Mouse (Mus musculus): ENCODE results near the gene Klk1b1. TPM values are rescaled to one million over a fixed set of nuclear protein-coding genes. Genes with fewer than 3 reads are reported as not detected.

Gene Klk1b1
- polyA plus RNA-seq, 1 experiment, result not detected

- no peaks in the 10 kb centered on the region for H3K27me3 ChIP-seq (ENCODE audit: control insufficient read depth, insufficient read depth, insufficient read length)
- no peak overlapping the region for H3K4me3 ChIP-seq (ENCODE audit: insufficient read depth, poor library complexity, severe bottlenecking)
- H3ac ChIP-seq (ENCODE audit: control insufficient read depth, insufficient read length, low read depth), result no peak overlapping the region
- TF ChIP-seq MAX (IDR thresholded peaks at IDR 0.05), result no peak
- TF ChIP-seq CEBPB (IDR thresholded peaks at IDR 0.05; ENCODE audit: low read depth), result no peak
- TF ChIP-seq FOSL1 (IDR thresholded peaks at IDR 0.05; ENCODE audit: insufficient read depth, low read length, poor library complexity, severe bottlenecking), result no peak
- TF ChIP-seq MYOG (IDR thresholded peaks at IDR 0.05; ENCODE audit: control insufficient read depth, extremely low read depth, insufficient read length), result no peak
- TF ChIP-seq CTCF (IDR thresholded peaks at IDR 0.05; ENCODE audit: control insufficient read depth, insufficient read depth, insufficient read length), result no peak
- no peak for TF ChIP-seq USF1 (IDR thresholded peaks at IDR 0.05; ENCODE audit: low read depth)
- no peak for TF ChIP-seq MYOD1 (IDR thresholded peaks at IDR 0.05; ENCODE audit: control insufficient read depth, insufficient read length, low read depth)
- H3K36me3 ChIP-seq (ENCODE audit: control insufficient read depth, insufficient read depth), result no peaks in the 10 kb centered on the region
- H3K79me3 ChIP-seq (ENCODE audit: low read depth), result no peaks in the 10 kb centered on the region
- H3K79me2 ChIP-seq (ENCODE audit: control insufficient read depth, insufficient read depth), result no peaks in the 10 kb centered on the region
Observed at GRCm38 (mm10) chr7:43921941-43922340, 44.6 kb upstream of the Klk1b1 start.

DNA sequence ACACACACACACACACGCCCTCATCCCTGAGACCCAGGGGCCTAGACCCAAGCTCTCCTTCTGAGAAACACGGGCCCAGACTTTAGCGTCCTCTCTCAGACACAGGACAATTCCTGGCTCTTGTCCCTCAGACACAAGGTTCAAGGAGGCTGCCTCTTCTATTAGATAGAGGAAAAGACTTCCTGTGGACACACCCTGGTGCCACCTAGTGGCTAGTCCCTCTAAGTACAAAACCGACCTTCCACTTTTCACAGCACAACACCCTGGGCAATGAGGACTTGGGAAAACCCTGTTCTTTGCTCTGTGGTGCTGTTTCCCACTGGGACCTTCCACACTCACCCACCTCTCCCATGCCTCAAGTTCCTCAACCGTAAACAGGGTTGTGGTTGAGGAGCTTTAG is 40.6 kb upstream of the Klk1b1 start:
- Histone ChIP-seq H3K79me3 (ENCODE audit: low read depth) (no peaks in the 10 kb centered on the region), H3K4me3 (ENCODE audit: insufficient read depth, poor library complexity, severe bottlenecking) (no peak overlapping the region), H3K79me2 (ENCODE audit: control insufficient read depth, insufficient read depth) (no peaks in the 10 kb centered on the region), H3K36me3 (ENCODE audit: control insufficient read depth, insufficient read depth) (no peaks in the 10 kb centered on the region), H3ac (ENCODE audit: control insufficient read depth, insufficient read length, low read depth) (no peak overlapping the region), H3K27me3 (ENCODE audit: control insufficient read depth, insufficient read depth, insufficient read length) (no peaks in the 10 kb centered on the region)
- TF ChIP-seq CTCF (IDR thresholded peaks at IDR 0.05; ENCODE audit: control insufficient read depth, insufficient read depth, insufficient read length) (no peak), USF1 (IDR thresholded peaks at IDR 0.05; ENCODE audit: low read depth) (no peak), FOSL1 (IDR thresholded peaks at IDR 0.05; ENCODE audit: insufficient read depth, low read length, poor library complexity, severe bottlenecking) (no peak), CEBPB (IDR thresholded peaks at IDR 0.05; ENCODE audit: low read depth) (no peak), MYOG (IDR thresholded peaks at IDR 0.05; ENCODE audit: control insufficient read depth, extremely low read depth, insufficient read length) (no peak), MYOD1 (IDR thresholded peaks at IDR 0.05; ENCODE audit: control insufficient read depth, insufficient read length, low read depth) (no peak), MAX (IDR thresholded peaks at IDR 0.05) (no peak)

DNA sequence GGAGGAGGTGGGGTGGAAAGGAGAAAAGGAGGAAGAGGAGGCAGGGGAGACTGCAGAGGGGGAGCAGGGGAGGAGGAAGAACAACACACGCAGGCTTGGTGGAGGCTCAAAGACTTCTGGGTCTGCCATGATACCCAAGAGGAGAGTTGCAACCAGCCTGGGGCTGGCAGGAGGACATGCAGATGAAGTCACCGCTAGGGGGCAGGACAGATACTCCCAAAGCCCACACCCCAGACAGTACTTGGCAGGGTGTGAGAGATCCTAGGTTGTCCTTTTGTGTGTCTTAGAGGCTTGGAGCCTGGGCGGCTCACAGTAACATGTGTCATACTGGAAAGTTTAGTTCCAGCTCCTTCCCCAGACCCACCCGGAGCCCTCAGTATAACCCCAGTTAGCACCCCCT is 38.0 kb upstream of the Klk1b1 start:
- no peak overlapping the region for H3ac ChIP-seq (ENCODE audit: control insufficient read depth, insufficient read length, low read depth)
- no peaks in the 10 kb centered on the region for H3K79me3 ChIP-seq (ENCODE audit: low read depth)
- no peaks in the 10 kb centered on the region for H3K79me2 ChIP-seq (ENCODE audit: control insufficient read depth, insufficient read depth)
- H3K4me3 ChIP-seq (ENCODE audit: insufficient read depth, poor library complexity, severe bottlenecking), result no peak overlapping the region
- no peaks in the 10 kb centered on the region for H3K27me3 ChIP-seq (ENCODE audit: control insufficient read depth, insufficient read depth, insufficient read length)
- TF ChIP-seq MYOD1 (IDR thresholded peaks at IDR 0.05; ENCODE audit: control insufficient read depth, insufficient read length, low read depth) (no peak), CTCF (IDR thresholded peaks at IDR 0.05; ENCODE audit: control insufficient read depth, insufficient read depth, insufficient read length) (no peak), CEBPB (IDR thresholded peaks at IDR 0.05; ENCODE audit: low read depth) (no peak), FOSL1 (IDR thresholded peaks at IDR 0.05; ENCODE audit: insufficient read depth, low read length, poor library complexity, severe bottlenecking) (no peak), MYOG (IDR thresholded peaks at IDR 0.05; ENCODE audit: control insufficient read depth, extremely low read depth, insufficient read length) (no peak), MAX (IDR thresholded peaks at IDR 0.05) (no peak), USF1 (IDR thresholded peaks at IDR 0.05; ENCODE audit: low read depth) (no peak)
- no peaks in the 10 kb centered on the region for H3K36me3 ChIP-seq (ENCODE audit: control insufficient read depth, insufficient read depth)

GRCm38 (mm10) chr7:43932337-43932736 is 34.2 kb upstream of the Klk1b1 start:
- no peak overlapping the region for H3ac ChIP-seq (ENCODE audit: control insufficient read depth, insufficient read length, low read depth)
- H3K79me3 ChIP-seq (ENCODE audit: low read depth), result no peaks in the 10 kb centered on the region
- no peaks in the 10 kb centered on the region for H3K27me3 ChIP-seq (ENCODE audit: control insufficient read depth, insufficient read depth, insufficient read length)
- H3K79me2 ChIP-seq (ENCODE audit: control insufficient read depth, insufficient read depth), result no peaks in the 10 kb centered on the region
- H3K36me3 ChIP-seq (ENCODE audit: control insufficient read depth, insufficient read depth), result no peaks in the 10 kb centered on the region
- TF ChIP-seq CTCF (IDR thresholded peaks at IDR 0.05; ENCODE audit: control insufficient read depth, insufficient read depth, insufficient read length) (no peak), MAX (IDR thresholded peaks at IDR 0.05) (no peak), USF1 (IDR thresholded peaks at IDR 0.05; ENCODE audit: low read depth) (no peak), FOSL1 (IDR thresholded peaks at IDR 0.05; ENCODE audit: insufficient read depth, low read length, poor library complexity, severe bottlenecking) (no peak), MYOG (IDR thresholded peaks at IDR 0.05; ENCODE audit: control insufficient read depth, extremely low read depth, insufficient read length) (no peak), MYOD1 (IDR thresholded peaks at IDR 0.05; ENCODE audit: control insufficient read depth, insufficient read length, low read depth) (no peak), CEBPB (IDR thresholded peaks at IDR 0.05; ENCODE audit: low read depth) (no peak)
- no peak overlapping the region for H3K4me3 ChIP-seq (ENCODE audit: insufficient read depth, poor library complexity, severe bottlenecking)

GRCm38 (mm10) chr7:43933440-43933839 is 33.1 kb upstream of the Klk1b1 start, which contains the start of gene Klk15:
Gene Klk15, plus strand, starts transcription at chr7:43933740.
- no peaks in the 10 kb centered on the region for H3K79me2 ChIP-seq (ENCODE audit: control insufficient read depth, insufficient read depth)
- no peak within 1 kb of the TSS for H3ac ChIP-seq (ENCODE audit: control insufficient read depth, insufficient read length, low read depth)
- TF ChIP-seq MYOD1 (IDR thresholded peaks at IDR 0.05; ENCODE audit: control insufficient read depth, insufficient read length, low read depth) (no peak), MAX (IDR thresholded peaks at IDR 0.05) (no peak), USF1 (IDR thresholded peaks at IDR 0.05; ENCODE audit: low read depth) (no peak), MYOG (IDR thresholded peaks at IDR 0.05; ENCODE audit: control insufficient read depth, extremely low read depth, insufficient read length) (no peak)
- no peaks in the 10 kb centered on the region for H3K36me3 ChIP-seq (ENCODE audit: control insufficient read depth, insufficient read depth)
- no peaks in the 10 kb centered on the region for H3K27me3 ChIP-seq (ENCODE audit: control insufficient read depth, insufficient read depth, insufficient read length)
- no peak within 1 kb of the TSS for H3K4me3 ChIP-seq (ENCODE audit: insufficient read depth, poor library complexity, severe bottlenecking)
- no peaks in the 10 kb centered on the region for H3K79me3 ChIP-seq (ENCODE audit: low read depth)

DNA sequence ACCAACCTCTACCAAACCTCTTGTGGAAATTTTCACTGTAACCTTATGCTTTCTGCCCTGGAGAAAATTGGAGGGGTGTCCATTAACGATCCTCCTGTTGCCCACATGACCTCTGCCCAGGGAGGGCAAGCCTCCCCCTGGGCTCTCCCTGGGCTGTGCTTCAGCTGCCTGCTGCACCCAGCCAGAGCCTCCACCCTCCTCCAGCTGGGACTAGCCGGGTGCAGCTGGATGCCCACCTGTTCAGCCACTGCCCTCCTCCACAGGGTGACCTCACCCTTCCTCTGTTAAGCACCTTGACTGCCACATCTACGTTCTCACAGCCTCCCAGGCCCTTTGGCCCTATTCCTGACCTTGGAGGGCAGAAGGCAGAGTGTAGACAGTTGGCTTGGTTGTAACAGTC is 31.8 kb upstream of the Klk1b1 start:
- Histone ChIP-seq H3K4me3 (ENCODE audit: insufficient read depth, poor library complexity, severe bottlenecking) (no peak overlapping the region), H3K79me2 (ENCODE audit: control insufficient read depth, insufficient read depth) (no peaks in the 10 kb centered on the region), H3K36me3 (ENCODE audit: control insufficient read depth, insufficient read depth) (no peaks in the 10 kb centered on the region), H3K79me3 (ENCODE audit: low read depth) (no peaks in the 10 kb centered on the region), H3K27me3 (ENCODE audit: control insufficient read depth, insufficient read depth, insufficient read length) (no peaks in the 10 kb centered on the region), H3ac (ENCODE audit: control insufficient read depth, insufficient read length, low read depth) (no peak overlapping the region)
- no peak for TF ChIP-seq CTCF (IDR thresholded peaks at IDR 0.05; ENCODE audit: control insufficient read depth, insufficient read depth, insufficient read length)

Measured in C2C12 (cell line).